Mouse (Mus musculus) frontal cortex, adult (tissue): ENCODE measurements around the gene Tlk1.

Experiments
- ATAC-seq: cut with Nextera tagmentation; 2 replicates; pipeline ENCODE4 v1.9.2; 2017; ENCODE audit warnings: mild to moderate bottlenecking, moderate library complexity, mixed read lengths; ENCODE audit not compliant: low TSS enrichment

Tlk1 gene

GRCm38 (mm10) chr2:70790246-70790645 lies 35.3 kb downstream of the Tlk1 start:
- no peak for ATAC-seq

DNA sequence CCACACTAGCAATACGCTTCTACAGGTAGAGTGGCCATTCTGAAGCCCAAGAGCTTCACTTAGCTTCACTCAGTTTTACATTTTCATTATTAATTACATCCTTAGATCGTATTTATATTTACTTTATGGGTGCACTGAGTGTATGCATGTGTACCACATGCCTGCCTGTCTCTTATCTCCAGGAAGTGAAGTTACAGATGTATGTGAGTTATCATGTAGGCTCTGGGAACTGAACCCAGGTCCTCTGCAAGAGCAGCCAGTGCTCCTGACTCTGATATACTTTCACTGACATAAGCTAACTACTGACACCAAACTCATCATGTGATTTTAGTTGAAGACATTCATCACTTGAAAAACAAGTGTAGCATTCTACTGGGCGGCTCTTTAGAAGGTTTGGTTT lies 36.2 kb downstream of the Tlk1 start:
- no peak for ATAC-seq

- ATAC-seq = no peak
Measured at GRCm38 (mm10) chr2:70784447-70784846, 41.1 kb downstream of the Tlk1 start.

DNA sequence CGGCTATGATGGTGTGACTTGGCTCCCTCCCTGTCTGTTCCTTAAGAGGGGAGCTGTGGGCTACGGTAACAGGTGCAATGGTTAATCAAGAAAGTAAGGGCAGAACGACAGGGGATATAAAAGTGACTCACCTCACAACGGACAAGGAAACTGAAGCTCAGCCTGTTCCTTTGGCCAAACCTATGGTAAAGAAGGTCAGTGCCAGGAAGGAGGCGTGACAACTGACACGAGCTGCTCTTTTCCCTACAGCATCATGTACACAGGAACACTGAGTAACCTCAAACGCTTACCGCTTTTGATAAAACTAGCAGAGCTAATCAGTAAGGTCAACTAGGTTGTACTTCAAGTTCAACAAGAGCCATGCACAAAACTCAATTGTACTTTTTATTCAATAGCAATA lies 42.0 kb downstream of the Tlk1 start:
- no peak for ATAC-seq

DNA sequence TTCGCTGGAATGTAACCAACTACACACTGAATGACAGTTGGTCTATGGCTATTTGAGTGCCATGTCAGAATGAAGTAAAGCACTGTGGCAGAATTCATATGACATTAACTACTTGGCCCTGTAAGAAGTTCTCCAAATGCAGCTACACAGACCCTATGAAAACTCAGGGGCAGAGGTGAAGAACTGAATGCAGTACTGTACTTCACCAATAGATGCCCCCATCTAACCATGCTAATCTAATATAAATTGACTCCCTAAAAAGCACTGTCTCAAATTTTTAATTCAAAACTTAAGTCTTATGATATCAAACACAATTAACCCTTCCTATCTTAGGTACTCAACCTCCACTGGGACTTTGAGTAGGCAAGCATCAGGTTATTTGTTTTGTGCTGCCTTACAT lies 45.9 kb downstream of the Tlk1 start:
- ATAC-seq = no peak; the same call in 1 of the 2 replicates

GRCm38 (mm10) chr2:70776744-70777143 lies 48.8 kb downstream of the Tlk1 start:
- ATAC-seq = no peak

GRCm38 (mm10) chr2:70764734-70765133 lies 60.8 kb downstream of the Tlk1 start:
- no peak for ATAC-seq

- ATAC-seq = no peak
Measured at GRCm38 (mm10) chr2:70762741-70763140, 62.8 kb downstream of the Tlk1 start.

GRCm38 (mm10) chr2:70752149-70752548 lies 73.4 kb downstream of the Tlk1 start:
- ATAC-seq = peak; percentile 62

GRCm38 (mm10) chr2:70751655-70752054 lies 73.9 kb downstream of the Tlk1 start:
- ATAC-seq = no peak

GRCm38 (mm10) chr2:70742588-70742987 lies 82.9 kb downstream of the Tlk1 start:
- ATAC-seq = no peak

- no peak for ATAC-seq
Measured at GRCm38 (mm10) chr2:70741901-70742300, 83.6 kb downstream of the Tlk1 start.

DNA sequence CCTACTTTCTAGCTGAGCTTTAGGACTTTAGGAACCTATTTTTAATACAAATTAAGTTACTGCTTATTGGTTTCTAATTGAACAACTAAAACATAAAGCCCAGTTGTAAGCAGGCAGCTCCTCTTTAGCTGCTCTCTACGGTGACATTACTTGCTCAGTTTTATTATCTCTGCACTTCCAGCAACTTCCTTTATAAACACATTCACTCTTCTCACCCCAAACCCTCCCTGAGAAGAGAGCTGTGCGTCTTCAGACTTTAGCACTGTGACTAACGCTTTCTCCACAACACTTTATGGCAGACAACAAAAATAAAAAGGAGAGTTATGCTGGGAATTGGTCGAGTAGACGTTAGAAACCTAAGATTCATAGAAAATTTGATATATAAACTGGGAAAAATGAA lies 89.5 kb downstream of the Tlk1 start:
- no peak for ATAC-seq

DNA sequence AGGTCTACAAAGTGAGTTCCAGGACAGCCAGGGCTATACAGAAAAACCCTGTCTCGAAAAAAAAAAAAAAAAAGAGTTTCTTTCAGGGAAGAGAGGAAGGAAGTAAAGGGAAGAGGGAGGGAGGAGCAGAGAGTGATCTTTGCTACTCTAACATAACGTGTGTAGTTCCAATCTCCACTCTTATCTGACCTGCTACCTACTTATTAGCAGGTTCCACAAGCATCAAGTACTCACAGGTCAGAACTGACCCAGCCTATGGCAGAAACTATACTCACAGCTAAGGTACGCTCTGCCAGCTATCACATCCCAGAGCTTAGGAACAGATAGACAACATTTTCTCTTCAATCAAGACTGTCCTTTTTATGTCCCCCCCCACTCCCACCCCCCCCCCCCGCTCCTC lies 90.0 kb downstream of the Tlk1 start:
- no peak for ATAC-seq

GRCm38 (mm10) chr2:70727089-70727488 lies 98.4 kb downstream of the Tlk1 start:
- no peak for ATAC-seq

- ATAC-seq = no peak
Measured at GRCm38 (mm10) chr2:70723610-70724243, 101.8 kb downstream of the Tlk1 start.

DNA sequence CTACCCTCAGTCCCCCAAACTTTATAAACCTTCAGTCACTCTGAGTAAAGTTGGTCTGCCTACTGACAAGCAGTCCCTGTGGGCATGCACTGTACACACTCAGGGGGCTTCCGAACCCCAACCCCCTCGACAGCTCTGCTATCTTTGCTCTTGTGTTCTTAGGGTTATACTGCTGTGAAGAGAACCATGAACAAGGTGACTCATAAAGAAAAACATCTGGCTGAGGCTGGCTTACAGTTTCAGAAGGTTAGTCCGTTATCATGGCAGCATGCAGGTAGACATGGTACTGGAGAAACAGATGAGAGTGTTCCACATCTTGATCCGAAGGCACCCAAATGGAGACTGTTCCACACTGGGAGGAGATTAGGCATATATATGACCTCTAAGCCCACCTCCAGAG lies 114.7 kb downstream of the Tlk1 start:
- ATAC-seq = no peak

GRCm38 (mm10) chr2:70710236-70710635 lies 115.3 kb downstream of the Tlk1 start:
- no peak for ATAC-seq

DNA sequence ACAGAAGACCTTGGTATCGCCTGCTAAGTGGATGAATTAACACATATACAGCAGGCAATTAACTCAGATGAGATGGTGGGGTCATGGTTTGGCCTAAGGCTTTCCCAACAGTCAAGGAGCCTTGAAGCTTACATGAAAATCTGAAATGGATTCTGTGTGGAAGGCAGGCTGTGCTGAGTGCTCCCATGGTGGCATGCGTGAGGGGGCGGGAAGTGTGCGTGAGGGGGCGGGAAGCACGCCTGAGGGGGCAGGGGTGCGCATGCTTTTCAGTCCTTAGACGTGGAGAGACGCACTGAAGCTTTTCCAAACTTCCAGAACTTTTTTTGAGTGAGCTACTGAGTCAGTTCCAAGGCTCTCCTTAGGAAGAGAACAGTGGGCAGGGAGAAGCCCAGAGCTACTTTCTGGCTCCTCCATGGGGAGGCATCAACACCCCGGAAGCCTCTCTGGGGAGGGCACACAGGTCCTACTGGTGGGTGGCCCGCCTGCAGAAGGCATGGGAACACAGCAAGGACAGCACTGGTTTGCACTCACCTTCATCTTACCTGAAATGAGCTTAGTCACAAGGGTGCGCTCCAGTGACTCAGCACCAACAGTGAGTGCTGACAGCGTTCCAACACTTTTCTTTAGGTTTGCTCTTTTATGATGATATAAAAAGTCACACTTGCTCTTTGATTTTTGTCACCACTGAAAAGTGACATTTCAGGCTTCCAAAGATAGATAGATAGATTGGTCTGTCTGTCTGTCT lies 116.4 kb downstream of the Tlk1 start:
- ATAC-seq = peak; percentile 55

- no peak for ATAC-seq
Measured at GRCm38 (mm10) chr2:70702403-70702802, 123.1 kb downstream of the Tlk1 start.

DNA sequence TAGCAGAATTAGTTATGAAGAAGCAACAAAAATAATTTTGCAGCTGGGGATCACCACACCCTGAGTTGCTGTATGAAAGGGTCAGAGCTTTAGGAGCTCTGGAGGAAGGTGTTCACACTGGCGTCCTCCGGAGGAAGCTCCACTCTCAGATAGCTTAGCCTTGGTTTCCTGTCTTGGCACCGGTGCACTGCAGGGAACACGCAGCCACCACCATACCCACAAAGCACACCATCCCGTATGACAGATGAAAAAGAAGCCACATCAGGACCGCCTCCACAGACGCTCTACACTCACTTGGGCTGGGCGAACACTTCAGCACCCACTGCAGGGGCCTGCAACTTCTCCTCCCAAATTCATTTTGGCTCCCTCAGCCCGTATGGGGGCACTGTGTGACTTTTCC lies 124.0 kb downstream of the Tlk1 start:
- ATAC-seq = no peak

GRCm38 (mm10) chr2:70700851-70701250 lies 124.7 kb downstream of the Tlk1 start:
- no peak for ATAC-seq

GRCm38 (mm10) chr2:70695712-70696111 lies 129.8 kb downstream of the Tlk1 start:
- no peak for ATAC-seq

DNA sequence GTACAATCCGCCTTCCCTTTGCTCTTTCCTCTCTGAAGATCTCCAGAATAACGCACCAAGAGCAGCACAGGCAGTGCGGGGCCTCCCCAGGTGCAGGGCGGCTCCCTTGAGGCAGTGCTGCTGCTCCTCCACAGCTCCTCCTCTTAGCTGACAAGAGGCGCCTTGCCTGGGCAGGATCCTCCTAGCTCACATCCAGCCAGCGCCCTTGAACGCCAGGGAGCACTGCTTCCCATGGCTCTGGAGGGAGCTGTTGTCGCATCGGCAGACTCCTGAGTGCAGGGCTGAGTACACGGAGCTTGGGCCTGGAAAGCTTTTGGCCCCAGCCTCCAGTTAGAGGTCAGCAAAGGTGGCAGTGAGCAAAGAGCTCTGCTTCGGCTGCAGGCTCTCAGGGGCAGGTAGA lies 135.3 kb downstream of the Tlk1 start:
- no peak for ATAC-seq
